Mouse (Mus musculus): ENCODE measurements around the gene Abl1.

The Abl1 gene

GRCm38 (mm10) chr2:31746835-31747234 lies 58.7 kb downstream of the Abl1 start:
- no peak for DNase-seq

- no peak for DNase-seq
These were observed 61.0 kb downstream of the Abl1 start for GRCm38 (mm10) chr2:31749046-31749709.

GRCm38 (mm10) chr2:31750133-31750532 lies 62.0 kb downstream of the Abl1 start:
- DNase-seq: no peak

DNA sequence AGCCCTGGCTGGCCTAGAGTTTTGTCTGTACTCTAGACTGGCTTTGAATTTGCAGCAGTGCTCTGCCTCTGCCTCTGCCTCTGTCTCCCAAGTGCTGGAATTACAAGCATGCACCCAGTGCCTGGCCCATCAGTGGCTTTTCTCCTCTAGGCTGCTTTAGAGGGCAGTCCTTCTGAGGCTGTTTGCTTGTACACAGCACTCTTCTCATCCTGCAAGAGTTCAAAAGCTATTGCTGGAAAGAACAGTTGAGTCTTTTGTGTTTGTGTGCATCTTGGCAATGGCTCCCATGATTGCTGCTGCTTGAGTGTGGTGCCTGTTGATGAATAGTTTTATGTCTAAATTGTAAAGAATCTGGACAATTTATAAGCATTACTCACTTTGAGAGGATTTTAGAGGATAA lies 69.3 kb downstream of the Abl1 start:
- DNase-seq: no peak

- no peak for DNase-seq
These were observed 70.8 kb downstream of the Abl1 start for GRCm38 (mm10) chr2:31758966-31759365.

- peak; percentile 64 to 66 for DNase-seq
These were observed 71.7 kb downstream of the Abl1 start for GRCm38 (mm10) chr2:31759751-31760460.

GRCm38 (mm10) chr2:31760486-31760885 lies 72.3 kb downstream of the Abl1 start:
- DNase-seq: no peak

DNA sequence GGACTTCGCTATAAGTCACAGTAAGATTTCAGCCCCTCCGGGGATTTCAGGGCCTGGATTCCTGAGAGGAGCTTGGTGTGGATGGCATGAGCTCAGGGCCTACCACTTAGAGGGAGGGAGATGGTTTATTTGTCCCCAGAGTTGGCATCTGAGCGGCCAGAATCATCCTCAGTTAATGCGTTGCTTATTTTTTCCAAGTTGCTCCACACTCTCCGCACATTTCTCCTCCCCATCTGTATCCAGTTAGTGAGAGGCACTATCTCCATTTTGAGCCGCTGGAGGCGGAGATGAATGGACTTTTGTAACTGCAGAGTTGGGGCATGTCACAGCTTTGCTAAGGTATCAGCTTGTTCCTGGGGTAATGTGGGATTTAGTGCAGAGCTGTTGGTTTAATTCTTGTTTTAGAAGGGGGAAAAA lies 72.9 kb downstream of the Abl1 start:
- no peak for DNase-seq

GRCm38 (mm10) chr2:31761585-31761984 lies 73.4 kb downstream of the Abl1 start:
- no peak for DNase-seq

DNA sequence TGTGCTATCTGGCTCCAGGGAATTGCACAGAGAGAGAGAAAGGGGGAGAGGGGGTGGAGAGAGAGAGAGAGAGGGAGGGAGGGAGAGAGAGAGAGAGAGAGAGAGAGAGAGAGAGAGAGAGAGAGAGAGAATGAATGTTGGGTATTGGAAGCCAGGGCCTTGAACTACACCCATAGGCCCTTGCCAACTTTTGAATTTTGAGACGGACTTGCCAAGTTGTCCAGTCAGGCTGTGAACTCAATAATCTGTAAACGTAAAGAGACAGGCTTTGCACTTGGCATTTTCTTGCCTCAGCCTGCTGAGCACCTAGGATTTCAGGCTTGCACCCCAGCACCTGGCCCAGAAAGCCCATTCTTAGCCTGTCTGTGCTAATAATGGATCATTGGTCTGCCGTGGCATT lies 74.0 kb downstream of the Abl1 start:
- no peak for DNase-seq

- DNase-seq: no peak
These were observed 74.7 kb downstream of the Abl1 start for GRCm38 (mm10) chr2:31762853-31763252.

DNA sequence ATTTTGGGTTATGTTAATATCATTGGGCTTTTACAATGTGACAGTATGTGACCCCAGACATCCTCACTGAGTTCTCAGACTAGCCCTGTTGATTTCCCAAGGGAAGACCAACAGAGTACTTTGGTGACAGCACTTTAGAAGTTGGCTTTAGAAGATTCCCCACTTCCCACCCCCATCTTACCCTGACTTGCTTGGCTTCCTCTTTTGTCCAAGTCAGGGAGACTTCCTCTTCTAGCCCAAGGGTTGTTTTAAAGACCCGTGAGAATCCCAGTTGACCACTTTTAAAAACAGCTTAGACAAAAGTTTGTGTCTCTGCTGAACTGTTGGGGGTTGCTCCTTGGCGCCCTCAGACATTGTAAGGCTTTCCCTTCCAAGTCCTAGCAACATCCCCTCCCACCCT lies 75.1 kb downstream of the Abl1 start:
- no peak for DNase-seq

- no peak for DNase-seq
These were observed 78.9 kb downstream of the Abl1 start for GRCm38 (mm10) chr2:31767104-31767503.

- no peak for DNase-seq
These were observed 79.6 kb downstream of the Abl1 start for GRCm38 (mm10) chr2:31767815-31768214.

DNA sequence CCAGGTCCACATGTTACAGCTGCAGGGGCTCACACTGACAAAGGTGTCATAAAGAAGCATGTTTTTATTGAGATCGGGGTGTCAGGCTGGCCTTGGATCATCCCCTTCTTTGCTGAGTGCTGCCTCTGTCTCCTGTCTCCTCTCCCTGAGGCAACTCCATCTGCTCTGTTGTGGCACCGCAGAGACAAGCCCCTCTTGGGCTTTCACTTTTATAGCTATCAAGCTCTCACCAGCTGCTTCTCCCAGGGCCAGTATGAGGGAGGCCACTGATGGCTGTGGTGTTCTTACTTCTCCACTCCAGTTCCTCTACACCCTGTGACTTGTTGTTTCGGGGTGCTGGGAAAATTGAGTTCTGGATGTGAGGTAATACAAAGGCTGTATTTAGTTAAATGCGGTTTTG lies 80.9 kb downstream of the Abl1 start:
- no peak for DNase-seq

DNA sequence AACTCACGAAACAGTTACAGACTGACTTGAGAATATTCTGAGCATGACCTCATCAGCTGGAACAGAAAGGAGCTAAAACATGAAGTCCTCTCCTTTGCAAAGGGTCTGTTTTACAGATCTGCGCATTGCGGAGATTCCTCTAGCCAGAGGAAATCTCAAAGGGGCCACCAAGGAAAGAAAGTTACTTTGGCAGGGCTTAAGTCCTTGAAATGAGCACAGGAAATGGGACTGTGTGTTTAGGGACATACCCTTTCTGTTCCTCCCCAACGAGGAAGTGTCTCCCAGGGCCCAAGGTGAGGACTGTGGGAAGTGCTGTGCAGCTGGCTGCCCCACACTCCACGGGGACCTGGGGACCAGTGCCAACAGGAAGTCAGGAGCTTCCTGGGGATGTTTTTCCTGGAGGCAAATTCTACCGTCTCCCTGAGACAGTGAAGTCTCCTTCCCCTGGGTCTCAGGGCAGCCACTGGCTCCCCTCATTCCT lies 81.5 kb downstream of the Abl1 start:
- DNase-seq: no peak

DNA sequence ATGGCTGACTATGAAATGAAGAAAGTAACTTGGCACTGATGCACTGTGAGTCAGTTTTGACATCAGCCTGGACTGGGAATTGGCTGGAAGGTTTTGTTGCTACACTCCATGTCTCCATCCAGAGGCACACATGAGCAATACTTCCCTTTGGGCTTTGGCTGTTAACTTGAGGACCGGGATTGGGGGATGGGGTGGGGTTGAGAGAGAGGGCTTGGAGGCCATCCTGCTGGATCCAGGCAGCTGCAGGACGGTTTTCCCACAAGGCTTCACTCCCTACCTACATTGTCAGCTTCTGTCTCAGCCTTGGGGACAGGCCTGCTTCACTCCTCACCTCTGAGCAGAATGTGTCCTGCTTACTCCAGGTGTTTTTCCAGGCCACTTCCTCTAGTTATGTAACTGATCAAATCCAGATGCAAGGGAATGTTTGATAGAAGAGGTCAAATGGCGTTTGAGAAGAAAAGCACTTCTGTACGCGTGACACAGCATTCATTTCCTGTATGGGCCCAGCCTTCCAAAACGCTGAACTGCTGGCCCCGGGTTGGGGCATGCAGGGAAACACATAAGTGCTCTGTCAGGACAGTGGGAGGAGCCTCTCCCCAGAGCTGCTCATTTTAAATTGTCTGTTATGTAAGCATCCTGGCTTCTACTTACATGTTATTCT lies 82.7 kb downstream of the Abl1 start:
- no peak for DNase-seq

DNA sequence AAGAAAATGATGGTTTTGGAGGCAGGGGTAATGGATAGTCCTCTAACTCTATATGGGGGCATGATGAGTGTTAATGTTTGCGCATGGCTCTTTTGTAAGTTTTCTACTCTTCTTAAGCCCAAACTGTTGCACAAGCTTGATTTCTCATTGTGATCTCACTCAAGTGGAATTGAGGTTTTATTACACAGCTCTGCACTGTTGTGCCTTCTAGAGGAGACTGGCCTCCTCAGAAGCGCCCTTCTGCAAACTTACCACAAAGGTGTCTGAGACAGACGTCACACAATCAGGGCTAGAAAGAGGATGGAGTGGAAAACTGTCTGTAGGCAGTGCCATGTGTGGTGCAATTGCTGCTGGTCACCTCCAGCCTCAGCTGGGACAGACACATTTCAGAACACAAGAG lies 88.3 kb downstream of the Abl1 start:
- no peak for DNase-seq

- DNase-seq: no peak
These were observed 91.1 kb downstream of the Abl1 start for GRCm38 (mm10) chr2:31779258-31779657.

GRCm38 (mm10) chr2:31782958-31783602 lies 94.9 kb downstream of the Abl1 start:
- DNase-seq: no peak

- peak; percentile 81 to 82 for DNase-seq
These were observed 96.9 kb downstream of the Abl1 start for GRCm38 (mm10) chr2:31785074-31785473.

- peak; percentile 81 to 88 for DNase-seq
These were observed 98.9 kb downstream of the Abl1 start for GRCm38 (mm10) chr2:31787029-31787428.

- no peak for DNase-seq
These were observed 100.1 kb downstream of the Abl1 start for GRCm38 (mm10) chr2:31788227-31788626.
